Mouse (Mus musculus): ENCODE results near the gene Loxl1. TPM values are rescaled to one million over a fixed set of nuclear protein-coding genes. Genes with fewer than 3 reads are reported as not detected.

The Loxl1 gene
- total RNA-seq, 2 experiments from 2014 or later, result 83.7 to 86.7 TPM

- peak; percentile 43 to 55 for DNase-seq
These were observed 616 bp downstream of the Loxl1 start for GRCm38 (mm10) chr9:58312196-58312943.

GRCm38 (mm10) chr9:58311191-58311910 lies 1.6 kb downstream of the Loxl1 start:
- intact Hi-C loops (cut with DNase I), result no loop called here
- peak; percentile 38 to 57 for DNase-seq

More at GRCm38 (mm10) chr9:58312196-58312943, 616 bp downstream of the Loxl1 start:
- intact Hi-C loops (cut with DNase I), result no loop called here

DNA sequence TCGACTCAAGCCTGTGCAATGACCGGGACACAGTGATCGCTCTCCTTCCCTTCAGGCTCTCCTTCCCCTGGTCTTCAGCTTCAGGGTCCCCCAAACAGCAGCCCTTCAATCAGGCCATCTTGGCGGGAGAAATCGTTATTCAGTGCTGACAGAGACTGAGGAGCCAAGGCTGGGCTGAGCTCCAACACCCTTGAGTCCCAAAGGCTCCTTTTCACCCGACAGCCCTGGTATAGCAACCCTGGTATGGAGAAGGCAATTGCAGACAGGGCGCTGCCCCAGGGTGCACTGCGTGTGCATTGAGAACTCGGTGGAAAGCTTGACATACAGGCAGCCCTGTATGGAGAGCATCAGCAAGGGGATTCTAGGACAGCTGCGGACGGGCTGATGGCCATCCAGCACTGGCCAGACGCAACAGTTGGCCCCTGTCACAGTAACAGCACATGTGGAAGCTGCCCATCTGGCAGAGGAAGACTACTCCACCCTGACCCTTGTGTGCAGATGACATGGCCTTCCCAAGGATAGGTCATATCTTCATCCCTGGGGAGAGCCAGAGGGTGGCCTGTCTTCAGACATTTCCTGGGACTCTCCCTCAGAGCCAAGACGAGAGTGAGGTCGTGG lies 2.8 kb downstream of the Loxl1 start:
- intact Hi-C loops (cut with DNase I), result no loop called here
- DNase-seq, result peak; percentile 76 to 77

DNA sequence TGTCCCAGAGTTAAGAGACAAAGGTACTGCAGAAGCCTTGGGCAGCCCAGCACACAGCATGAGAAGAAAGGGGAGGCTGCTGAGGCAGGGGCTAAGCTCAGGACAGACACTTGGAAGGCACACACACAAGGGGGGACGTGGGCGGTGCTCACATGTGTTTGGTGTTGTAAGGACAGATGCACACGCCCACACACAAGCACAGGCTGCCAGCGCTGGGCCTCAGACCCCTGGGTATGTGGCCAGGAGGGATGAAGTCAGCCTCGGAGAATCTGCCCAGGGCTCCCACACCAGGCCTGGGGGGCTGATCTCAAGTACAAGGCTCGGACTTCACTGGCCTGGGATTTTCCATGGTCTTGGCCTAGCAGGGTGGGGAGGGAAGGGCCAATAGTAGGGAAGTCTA lies 4.6 kb downstream of the Loxl1 start:
- DNase-seq, result peak; percentile 81 to 84
- intact Hi-C loops (cut with DNase I), result no loop called here

- intact Hi-C loops (cut with DNase I), result no loop called here
These were observed 7.3 kb downstream of the Loxl1 start for GRCm38 (mm10) chr9:58305686-58306085.

GRCm38 (mm10) chr9:58303599-58304271 lies 9.3 kb downstream of the Loxl1 start:
- intact Hi-C loops (cut with DNase I), result no loop called here
- peak; percentile 61 to 62 for DNase-seq

More at GRCm38 (mm10) chr9:58305686-58306085, 7.3 kb downstream of the Loxl1 start:
- DNase-seq, result peak; percentile 49 to 65

DNA sequence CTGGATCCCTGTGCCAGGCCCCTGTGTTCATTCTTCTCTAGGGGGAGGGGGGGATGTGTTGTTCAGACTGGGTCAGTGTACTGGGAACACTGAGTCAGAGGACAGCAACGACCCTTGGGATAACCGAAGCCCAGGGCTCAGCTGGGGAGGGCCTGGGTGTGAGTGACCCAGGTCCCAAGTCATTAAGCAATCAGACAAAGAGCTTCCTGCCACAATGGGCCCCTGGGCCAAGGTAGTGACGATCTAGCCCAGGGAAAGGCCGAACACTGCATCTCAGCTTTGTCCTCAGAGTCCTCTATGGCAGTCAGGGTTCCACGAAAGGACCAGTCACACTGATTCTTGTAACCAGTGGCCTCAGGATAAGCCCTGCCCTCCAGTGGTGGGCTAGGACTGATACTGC lies 9.9 kb downstream of the Loxl1 start:
- no peak for DNase-seq

DNA sequence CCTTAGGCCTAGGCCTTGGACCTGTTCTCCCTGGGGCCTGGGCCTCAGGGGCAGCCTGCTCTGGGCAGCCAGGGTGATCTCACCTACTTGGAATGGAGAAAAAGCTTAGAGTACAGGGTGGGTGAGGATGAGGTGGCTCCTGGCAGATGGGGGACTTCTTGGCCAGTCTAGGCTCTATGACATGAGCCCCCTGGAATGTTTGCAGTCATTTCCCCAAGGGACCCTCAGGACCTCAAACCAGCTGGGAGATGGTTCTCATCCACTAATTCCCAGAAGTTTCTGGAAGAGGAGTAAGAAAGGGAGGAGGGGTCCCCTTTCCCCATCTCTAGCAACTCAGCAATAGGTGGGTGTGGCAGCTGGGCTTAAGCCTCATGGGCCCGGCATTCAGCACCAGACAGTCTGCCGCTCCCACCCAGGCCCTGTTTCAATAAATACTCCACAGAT lies 13.6 kb downstream of the Loxl1 start:
- DNase-seq, result peak; percentile 67 to 69
- intact Hi-C loops (cut with DNase I), result no loop called here

More for the DNA sequence above, 9.9 kb downstream of the Loxl1 start:
- intact Hi-C loops (cut with DNase I), result no loop called here

DNA sequence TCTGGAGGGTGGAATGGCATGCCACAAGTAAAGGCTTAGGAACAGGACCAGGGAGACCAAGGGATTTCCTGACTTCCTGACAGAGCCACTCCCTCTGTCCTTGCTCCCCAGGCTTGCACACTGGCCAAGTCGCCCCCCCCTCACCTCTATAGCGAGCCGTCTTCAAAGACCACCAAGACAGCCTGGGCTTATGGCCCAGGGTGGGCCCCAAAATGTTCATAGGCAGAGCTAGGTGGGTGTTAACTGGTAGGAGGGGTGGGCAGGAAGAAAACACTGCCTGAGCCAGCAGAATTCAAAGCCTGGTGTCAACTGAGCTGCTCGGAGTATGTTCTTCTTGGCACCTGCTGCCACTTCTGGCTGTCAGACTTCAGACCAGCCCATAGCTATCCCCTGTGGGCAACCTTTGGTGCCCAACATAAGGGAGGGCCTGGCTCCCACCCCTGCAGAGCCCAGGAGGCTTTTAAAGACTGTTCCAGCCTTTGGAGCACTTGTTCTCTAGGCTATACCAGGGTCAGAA lies 15.0 kb downstream of the Loxl1 start:
- intact Hi-C loops (cut with DNase I), result no loop called here

GRCm38 (mm10) chr9:58297065-58297464 lies 15.9 kb downstream of the Loxl1 start:
- no peak for DNase-seq
- intact Hi-C loops (cut with DNase I), result no loop called here

More for the DNA sequence above, 15.0 kb downstream of the Loxl1 start:
- peak in 1 of 2 experiments; percentile 7 for DNase-seq

GRCm38 (mm10) chr9:58295766-58296361 lies 17.1 kb downstream of the Loxl1 start:
- DNase-seq, result peak; percentile 75 to 78
- intact Hi-C loops (cut with DNase I), result no loop called here

DNA sequence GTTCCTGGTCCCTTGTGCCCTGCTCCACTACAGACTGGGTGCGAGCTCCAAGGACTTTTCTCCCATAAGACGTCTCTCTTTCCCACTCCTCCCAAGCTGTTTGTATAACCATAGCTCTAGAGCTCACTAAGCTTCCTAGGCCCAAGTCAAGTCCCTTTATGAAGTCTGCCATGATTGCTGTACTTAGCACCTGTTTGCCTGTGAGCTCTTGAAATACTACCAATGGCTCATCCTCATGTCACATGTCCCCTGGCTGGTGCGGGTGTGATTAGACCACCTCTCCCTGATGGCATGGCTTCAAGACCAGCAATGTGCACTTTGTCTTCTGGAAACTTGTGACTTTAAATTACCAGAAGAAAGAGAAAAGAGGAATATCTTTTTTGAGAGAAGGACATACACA lies 17.6 kb downstream of the Loxl1 start:
- DNase-seq, result no peak
- intact Hi-C loops (cut with DNase I), result no loop called here

DNA sequence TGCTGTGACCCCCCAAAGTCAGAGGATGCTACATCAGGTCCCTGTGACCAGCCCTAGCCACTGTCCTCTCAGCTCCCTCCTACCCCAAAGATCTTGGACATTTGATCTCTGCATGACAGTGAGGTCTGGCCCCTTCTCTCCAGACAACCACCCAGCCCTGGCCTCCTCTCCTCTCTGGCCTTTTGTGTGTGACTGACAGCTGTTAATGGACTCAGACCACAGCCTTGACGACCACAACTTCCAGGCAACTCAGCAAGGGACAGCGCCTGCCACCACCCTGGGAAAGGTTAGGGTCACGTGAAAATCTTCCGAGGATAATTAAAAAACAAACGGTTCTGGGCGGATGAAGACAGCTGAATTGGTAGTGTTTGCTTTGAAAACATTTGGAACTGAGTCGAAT lies 18.5 kb downstream of the Loxl1 start:
- no peak for DNase-seq
- intact Hi-C loops (cut with DNase I), result no loop called here

GRCm38 (mm10) chr9:58289901-58290300 lies 23.1 kb downstream of the Loxl1 start:
- intact Hi-C loops (cut with DNase I), result no loop called here
- no peak for DNase-seq

GRCm38 (mm10) chr9:58289090-58289489 lies 23.9 kb downstream of the Loxl1 start:
- DNase-seq, result no peak
- intact Hi-C loops (cut with DNase I), result no loop called here

GRCm38 (mm10) chr9:58283431-58283830 lies 29.6 kb downstream of the Loxl1 start:
- intact Hi-C loops (cut with DNase I), result no loop called here
- DNase-seq, result no peak

DNA sequence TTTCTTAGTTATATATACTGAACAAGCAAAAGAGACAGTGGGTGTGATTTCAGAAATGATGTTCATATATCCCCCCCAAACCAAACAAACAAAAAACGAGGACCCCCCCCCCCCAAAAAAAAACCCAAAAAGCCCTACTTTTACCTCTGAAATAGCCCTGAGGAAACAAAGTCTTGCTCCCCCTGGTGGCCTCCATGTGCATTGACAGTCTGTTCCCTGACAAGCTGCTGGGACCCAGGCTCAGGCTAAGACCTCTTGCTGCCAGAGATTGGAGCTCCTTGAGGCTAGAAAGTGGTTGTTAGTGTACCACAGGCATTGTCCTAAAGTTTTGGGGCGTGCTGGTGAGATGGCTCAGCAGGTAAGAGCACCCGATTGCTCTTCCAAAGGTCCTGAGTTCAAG lies 31.4 kb downstream of the Loxl1 start:
- intact Hi-C loops (cut with DNase I), result loop anchor here (2.0 kb wide), 1 partner anchor 243 kb away; no protein-coding TSS in a partner anchor
- no peak for DNase-seq

GRCm38 (mm10) chr9:58280259-58281109 lies 32.5 kb downstream of the Loxl1 start:
- peak; percentile 82 to 89 for DNase-seq
- intact Hi-C loops (cut with DNase I), result loop anchor here (1.0 to 2.0 kb wide), 3 partner anchors 33 to 242 kb away; no protein-coding TSS in a partner anchor

GRCm38 (mm10) chr9:58279780-58280179 lies 33.2 kb downstream of the Loxl1 start:
- DNase-seq, result no peak
- intact Hi-C loops (cut with DNase I), result loop anchor here (1.0 to 2.0 kb wide), 3 partner anchors 32 to 241 kb away; no protein-coding TSS in a partner anchor

All from heart, postnatal 10 days (tissue).